Mouse (Mus musculus): ENCODE measurements around the gene Pde4d. TPM values are rescaled to one million over a fixed set of nuclear protein-coding genes. Genes with fewer than 3 reads are reported as not detected.

The Pde4d gene
- polyA plus RNA-seq, 1 experiment from 2014 or later: 16.7 TPM

GRCm38 (mm10) chr13:108860737-108861136 is 411.0 kb downstream of the Pde4d start:
- Histone ChIP-seq H3K27me3 (no peaks in the 10 kb centered on the region), H3K9me3 (replicated peaks) (no peaks in the 10 kb centered on the region), H3K4me2 (no peak overlapping the region), H3K36me3 (no peaks in the 10 kb centered on the region), H3K4me1 (0 out of 2 replicates have a peak, but pooled peaks cover 3% of the 10 kb centered on the region), H3K27ac (no peak overlapping the region), H3K9ac (no peak overlapping the region), H3K4me3 (replicated peaks) (no peak overlapping the region)
- 88% methylated on average over 7 of the region's 7 CpGs for WGBS
- no peak for ATAC-seq (replicated peaks; ENCODE audit: low FRiP score)

DNA sequence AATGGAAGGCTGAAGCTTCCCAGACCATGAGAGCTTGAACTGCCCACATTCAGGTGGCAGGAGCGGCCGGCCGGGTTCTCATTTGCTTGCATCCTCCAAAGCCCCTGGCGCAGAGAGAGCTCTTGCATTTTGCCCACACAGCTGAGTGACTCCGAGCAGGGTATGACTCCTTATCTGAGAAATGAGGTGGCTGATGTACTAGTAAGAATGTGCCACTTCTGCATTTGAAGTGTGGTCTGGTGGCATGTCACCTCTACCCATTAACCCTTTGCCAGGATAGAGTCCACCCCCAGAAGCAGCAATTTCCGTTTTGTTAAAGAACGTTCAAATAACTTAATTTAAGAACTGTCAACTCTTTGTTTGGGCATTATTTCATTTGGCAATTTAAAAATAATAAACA is 412.0 kb downstream of the Pde4d start:
- 0 out of 2 replicates have a peak, but pooled peaks cover 2% of the 10 kb centered on the region for H3K4me1 ChIP-seq

DNA sequence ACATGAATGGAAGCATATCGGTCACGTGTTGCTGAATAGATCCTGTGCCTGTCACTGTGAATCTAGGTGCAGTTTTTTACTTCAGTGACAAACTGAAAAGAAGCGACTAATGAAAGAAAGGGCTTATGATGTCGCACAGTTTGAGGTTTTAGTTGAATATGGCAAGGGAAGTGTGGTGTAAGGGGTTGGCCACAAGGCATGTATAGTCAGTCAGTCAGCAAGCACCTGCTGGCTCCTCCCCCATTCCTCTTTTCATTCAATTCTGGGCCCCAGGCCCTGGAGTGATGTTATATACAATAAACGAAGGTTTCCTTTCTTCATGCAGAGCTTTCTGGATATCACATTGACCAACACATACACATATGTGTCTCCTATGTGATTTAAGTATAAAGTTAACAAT is 412.4 kb downstream of the Pde4d start:
- no peak for ATAC-seq (replicated peaks; ENCODE audit: low FRiP score)
- WGBS: 85% methylated on average over 5 of the region's 5 CpGs
- no peaks in the 10 kb centered on the region for H3K27me3 ChIP-seq
- no peak overlapping the region for H3K4me3 ChIP-seq (replicated peaks)
- H3K9me3 ChIP-seq (replicated peaks): no peaks in the 10 kb centered on the region
- H3K27ac ChIP-seq: no peak overlapping the region
- H3K4me2 ChIP-seq: no peak overlapping the region
- no peak overlapping the region for H3K9ac ChIP-seq
- no peaks in the 10 kb centered on the region for H3K36me3 ChIP-seq
- H3K4me1 ChIP-seq: no peaks in the 10 kb centered on the region

More for the DNA sequence above, 412.0 kb downstream of the Pde4d start:
- H3K4me3 ChIP-seq (replicated peaks): no peak overlapping the region
- H3K27ac ChIP-seq: no peak overlapping the region
- no peaks in the 10 kb centered on the region for H3K27me3 ChIP-seq
- no peak overlapping the region for H3K4me2 ChIP-seq
- no peak overlapping the region for H3K9ac ChIP-seq
- 90% methylated on average over 7 of the region's 7 CpGs for WGBS
- H3K36me3 ChIP-seq: no peaks in the 10 kb centered on the region
- no peaks in the 10 kb centered on the region for H3K9me3 ChIP-seq (replicated peaks)
- no peak for ATAC-seq (replicated peaks; ENCODE audit: low FRiP score)

- no peaks in the 10 kb centered on the region for H3K27me3 ChIP-seq
- no peak overlapping the region for H3K27ac ChIP-seq
- WGBS: 87% methylated on average over 5 of the region's 5 CpGs
- no peak overlapping the region for H3K4me2 ChIP-seq
- H3K4me3 ChIP-seq (replicated peaks): no peak overlapping the region
- H3K9me3 ChIP-seq (replicated peaks): no peaks in the 10 kb centered on the region
- H3K36me3 ChIP-seq: no peaks in the 10 kb centered on the region
- no peak overlapping the region for H3K9ac ChIP-seq
- ATAC-seq (replicated peaks; ENCODE audit: low FRiP score): no peak
- H3K4me1 ChIP-seq: no peaks in the 10 kb centered on the region
Measured at GRCm38 (mm10) chr13:108900160-108900559, 450.4 kb downstream of the Pde4d start.

GRCm38 (mm10) chr13:108905121-108905520 is 455.4 kb downstream of the Pde4d start:
- no peak overlapping the region for H3K4me3 ChIP-seq (replicated peaks)
- H3K4me2 ChIP-seq: no peak overlapping the region
- ATAC-seq (replicated peaks; ENCODE audit: low FRiP score): no peak
- WGBS: 46% methylated on average over 2 of the region's 2 CpGs
- H3K9me3 ChIP-seq (replicated peaks): no peaks in the 10 kb centered on the region
- no peaks in the 10 kb centered on the region for H3K27me3 ChIP-seq
- H3K27ac ChIP-seq: no peak overlapping the region
- H3K9ac ChIP-seq: no peak overlapping the region
- H3K36me3 ChIP-seq: no peaks in the 10 kb centered on the region
- H3K4me1 ChIP-seq: no peaks in the 10 kb centered on the region

GRCm38 (mm10) chr13:108909193-108909592 is 459.4 kb downstream of the Pde4d start:
- no peak for ATAC-seq (replicated peaks; ENCODE audit: low FRiP score)
- Histone ChIP-seq H3K27me3 (no peaks in the 10 kb centered on the region), H3K9me3 (replicated peaks) (no peaks in the 10 kb centered on the region), H3K27ac (no peak overlapping the region), H3K36me3 (no peaks in the 10 kb centered on the region), H3K4me1 (no peaks in the 10 kb centered on the region), H3K4me3 (replicated peaks) (no peak overlapping the region), H3K4me2 (no peak overlapping the region), H3K9ac (no peak overlapping the region)
- 87% methylated on average over 2 of the region's 2 CpGs for WGBS

DNA sequence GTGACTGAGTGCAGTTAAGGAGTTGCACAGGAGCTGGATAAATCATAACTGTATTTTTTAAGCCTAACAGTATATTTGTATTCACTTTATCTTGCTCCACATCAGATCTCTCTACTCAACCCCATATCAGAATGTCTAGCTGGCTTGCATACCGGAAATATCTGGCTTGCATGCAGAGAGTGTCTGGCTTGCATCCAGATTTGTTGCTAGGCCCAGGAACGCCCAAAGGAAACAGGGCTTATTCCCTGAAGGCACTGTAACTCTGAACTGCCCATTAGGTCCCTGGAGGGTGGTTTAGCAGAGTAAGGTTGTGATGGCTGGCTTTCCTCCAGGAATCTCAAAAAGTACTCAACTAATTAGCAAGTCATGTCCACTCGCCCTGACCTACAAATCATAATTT is 464.9 kb downstream of the Pde4d start:
- no peak overlapping the region for H3K4me3 ChIP-seq (replicated peaks)
- H3K9me3 ChIP-seq (replicated peaks): no peaks in the 10 kb centered on the region
- no peaks in the 10 kb centered on the region for H3K4me1 ChIP-seq
- no peak overlapping the region for H3K4me2 ChIP-seq
- no peaks in the 10 kb centered on the region for H3K36me3 ChIP-seq
- 55% methylated on average over 3 of the region's 3 CpGs for WGBS
- no peak overlapping the region for H3K9ac ChIP-seq
- no peak overlapping the region for H3K27ac ChIP-seq
- H3K27me3 ChIP-seq: no peaks in the 10 kb centered on the region
- peak; percentile 66; the same call in 1 of the 2 replicates for ATAC-seq (replicated peaks; ENCODE audit: low FRiP score)

- no peak overlapping the region for H3K4me2 ChIP-seq
- no peaks in the 10 kb centered on the region for H3K36me3 ChIP-seq
- no peaks in the 10 kb centered on the region for H3K9me3 ChIP-seq (replicated peaks)
- H3K27me3 ChIP-seq: no peaks in the 10 kb centered on the region
- H3K4me1 ChIP-seq: no peaks in the 10 kb centered on the region
- WGBS: 80% methylated on average over 4 of the region's 4 CpGs
- H3K4me3 ChIP-seq (replicated peaks): no peak overlapping the region
- no peak for ATAC-seq (replicated peaks; ENCODE audit: low FRiP score)
- no peak overlapping the region for H3K9ac ChIP-seq
- H3K27ac ChIP-seq: no peak overlapping the region
Measured at GRCm38 (mm10) chr13:108921146-108921545, 471.4 kb downstream of the Pde4d start.

DNA sequence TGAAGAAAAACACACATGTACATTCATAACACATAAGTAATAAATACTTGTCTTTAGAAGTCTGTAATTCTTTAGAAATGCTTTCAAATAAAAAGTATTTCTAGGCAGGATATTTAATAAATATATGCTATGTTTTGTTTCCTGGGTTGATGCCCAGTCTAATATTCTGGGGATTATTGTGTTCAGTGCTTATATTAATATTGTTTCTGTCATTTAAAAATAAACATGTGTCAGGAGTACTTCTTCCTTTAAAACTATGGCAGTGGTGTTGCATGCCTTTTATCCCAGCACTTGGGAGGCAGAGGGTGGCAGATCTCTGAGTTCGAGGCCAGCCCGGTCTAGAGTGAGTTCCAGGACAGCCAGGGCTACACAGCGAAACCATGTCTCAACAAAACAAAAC is 485.1 kb downstream of the Pde4d start:
- H3K27me3 ChIP-seq: no peaks in the 10 kb centered on the region
- no peaks in the 10 kb centered on the region for H3K9me3 ChIP-seq (replicated peaks)
- WGBS: 91% methylated on average over 3 of the region's 3 CpGs
- H3K9ac ChIP-seq: no peak overlapping the region
- no peak overlapping the region for H3K4me3 ChIP-seq (replicated peaks)
- H3K27ac ChIP-seq: no peak overlapping the region
- no peaks in the 10 kb centered on the region for H3K36me3 ChIP-seq
- no peak overlapping the region for H3K4me2 ChIP-seq
- no peak for ATAC-seq (replicated peaks; ENCODE audit: low FRiP score)
- H3K4me1 ChIP-seq: no peaks in the 10 kb centered on the region

DNA sequence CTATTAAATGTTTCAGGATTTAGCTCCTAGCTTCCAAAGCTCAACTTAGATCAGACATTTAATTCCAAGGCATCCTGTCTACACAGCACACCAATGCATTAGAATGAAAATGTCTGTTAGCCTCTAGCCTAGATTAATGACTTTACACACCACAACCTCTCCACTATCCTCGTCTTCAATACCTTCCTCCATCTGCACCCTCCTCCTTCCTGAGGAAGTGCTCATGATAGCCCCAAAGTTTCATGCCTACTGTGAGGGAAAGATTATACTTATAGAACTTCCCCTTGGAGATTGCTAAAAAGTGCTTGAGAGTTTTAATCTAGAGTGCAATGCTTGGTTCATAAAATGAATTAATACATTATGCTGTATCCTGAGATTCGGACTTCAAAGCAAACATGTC is 487.5 kb downstream of the Pde4d start:
- H3K4me1 ChIP-seq: no peaks in the 10 kb centered on the region
- no peaks in the 10 kb centered on the region for H3K27me3 ChIP-seq
- no peaks in the 10 kb centered on the region for H3K36me3 ChIP-seq
- H3K9ac ChIP-seq: no peak overlapping the region
- no peaks in the 10 kb centered on the region for H3K9me3 ChIP-seq (replicated peaks)
- ATAC-seq (replicated peaks; ENCODE audit: low FRiP score): no peak
- H3K27ac ChIP-seq: no peak overlapping the region
- WGBS: 71% methylated on average over 2 of the region's 2 CpGs
- no peak overlapping the region for H3K4me2 ChIP-seq
- no peak overlapping the region for H3K4me3 ChIP-seq (replicated peaks)

GRCm38 (mm10) chr13:108952911-108953310 is 503.2 kb downstream of the Pde4d start:
- no peak overlapping the region for H3K9ac ChIP-seq
- no peak overlapping the region for H3K4me3 ChIP-seq (replicated peaks)
- H3K27me3 ChIP-seq: no peaks in the 10 kb centered on the region
- 88% methylated on average over 1 of the region's 1 CpGs for WGBS
- no peak overlapping the region for H3K4me2 ChIP-seq
- no peaks in the 10 kb centered on the region for H3K36me3 ChIP-seq
- H3K9me3 ChIP-seq (replicated peaks): no peaks in the 10 kb centered on the region
- H3K27ac ChIP-seq: no peak overlapping the region
- no peaks in the 10 kb centered on the region for H3K4me1 ChIP-seq
- no peak for ATAC-seq (replicated peaks; ENCODE audit: low FRiP score)

GRCm38 (mm10) chr13:108956059-108956458 is 506.3 kb downstream of the Pde4d start:
- Histone ChIP-seq H3K4me1 (no peaks in the 10 kb centered on the region), H3K9ac (no peak overlapping the region), H3K36me3 (no peaks in the 10 kb centered on the region), H3K27me3 (no peaks in the 10 kb centered on the region), H3K4me2 (no peak overlapping the region), H3K27ac (no peak overlapping the region), H3K4me3 (replicated peaks) (no peak overlapping the region), H3K9me3 (replicated peaks) (no peaks in the 10 kb centered on the region)
- 81% methylated on average over 4 of the region's 4 CpGs for WGBS
- ATAC-seq (replicated peaks; ENCODE audit: low FRiP score): no peak

DNA sequence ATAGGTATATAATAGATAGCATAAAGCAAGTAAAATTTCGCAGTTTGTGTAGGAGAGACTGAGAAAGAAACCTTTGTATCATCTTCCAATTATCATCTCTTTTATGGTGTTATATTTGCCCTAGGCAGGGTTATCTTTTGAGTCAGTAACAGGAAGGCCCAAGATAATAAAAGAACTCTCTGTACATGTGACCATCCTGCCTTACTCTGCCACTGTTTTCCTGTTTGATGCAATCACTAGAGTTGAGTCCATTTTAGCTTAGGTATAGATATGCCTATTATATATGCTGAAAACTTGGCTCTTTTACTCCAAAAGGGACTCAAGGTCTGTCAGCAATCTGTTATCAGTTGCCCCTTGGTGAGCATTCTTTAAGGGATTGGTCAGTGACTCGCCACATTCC is 514.3 kb downstream of the Pde4d start:
- ATAC-seq (replicated peaks; ENCODE audit: low FRiP score): no peak
- Histone ChIP-seq H3K9ac (no peak overlapping the region), H3K36me3 (no peaks in the 10 kb centered on the region), H3K27me3 (no peaks in the 10 kb centered on the region), H3K4me1 (no peaks in the 10 kb centered on the region), H3K4me2 (no peak overlapping the region), H3K9me3 (replicated peaks) (no peaks in the 10 kb centered on the region), H3K4me3 (replicated peaks) (no peak overlapping the region), H3K27ac (no peak overlapping the region)
- 79% methylated on average over 2 of the region's 2 CpGs for WGBS
